Mouse (Mus musculus): ENCODE results near the gene Arl13b.

- no peak for TF ChIP-seq CTCF (conservative IDR thresholded peaks at IDR 0.05 in 1 of 2, IDR thresholded peaks at IDR 0.05 in 1 of 2; ENCODE audit: low read depth in 2 of 2, low read length in 2 of 2)
- TF ChIP-seq USF1 (IDR thresholded peaks at IDR 0.05; ENCODE audit: low read depth, low read length), result no peak
- TF ChIP-seq RCOR1 (conservative IDR thresholded peaks at IDR 0.05; ENCODE audit: low read depth, low read length), result no peak
- no peak for TF ChIP-seq CHD1 (IDR thresholded peaks at IDR 0.05; ENCODE audit: low read depth, low read length)
- no peak for TF ChIP-seq MAX (IDR thresholded peaks at IDR 0.05; ENCODE audit: low read length)
These were observed 27.2 kb upstream of the Arl13b start for GRCm38 (mm10) chr16:62874065-62874464.

Measured in CH12.LX (cell line).